Mouse (Mus musculus) cerebellum, adult 8-10 months (tissue): ENCODE measurements at regions not wholly inside any gene's neighbourhood (a gene's known extent, or its start where the extent isn't known, plus 50 kb on each side); places are given as distances from the start of the nearest gene placed in this dataset.

ENCODE experiments used
- DNase-seq: peaks from one replicate; pipeline ENCODE4 v3.0.0; 2022

DNA sequence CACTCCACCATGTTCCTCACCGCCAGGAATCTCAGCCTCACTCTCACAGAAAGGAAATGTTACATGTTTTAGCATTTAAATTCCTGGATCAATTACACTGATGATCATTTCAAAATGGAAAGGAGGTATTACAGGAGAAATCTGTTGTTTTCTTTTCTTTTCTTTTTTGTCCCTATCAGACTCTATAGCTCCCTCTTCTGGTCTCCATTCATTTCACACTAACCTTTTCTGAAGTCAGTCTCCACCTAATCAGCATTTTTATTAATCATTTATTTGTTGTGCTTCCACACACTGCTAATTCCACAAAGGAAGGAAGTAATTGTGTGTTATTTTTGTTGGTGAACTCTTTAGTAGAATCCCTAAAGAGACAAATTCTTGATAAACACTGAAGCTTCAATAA lies 130.5 kb upstream of the Car10 start:
- DNase-seq: no peak

DNA sequence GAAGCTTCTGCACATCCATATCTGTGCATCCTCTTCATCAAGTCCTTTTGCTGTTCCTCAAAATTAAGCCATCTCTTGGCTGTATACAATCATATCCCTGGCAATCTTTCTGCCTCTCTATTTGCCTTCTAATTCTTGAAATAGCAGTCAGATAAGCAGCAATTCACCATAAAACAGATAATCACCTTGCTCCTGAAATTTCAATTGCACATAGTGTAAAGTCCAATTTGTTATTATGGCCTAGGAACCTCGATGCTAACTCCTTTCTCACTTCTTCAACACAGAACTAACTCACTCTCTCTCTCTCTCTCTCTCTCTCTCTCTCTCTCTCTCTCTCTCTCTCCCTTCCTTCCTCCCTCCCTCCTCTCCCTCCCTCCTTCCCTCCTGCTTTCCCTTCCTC lies 98.2 kb upstream of the Car10 start:
- DNase-seq: no peak

DNA sequence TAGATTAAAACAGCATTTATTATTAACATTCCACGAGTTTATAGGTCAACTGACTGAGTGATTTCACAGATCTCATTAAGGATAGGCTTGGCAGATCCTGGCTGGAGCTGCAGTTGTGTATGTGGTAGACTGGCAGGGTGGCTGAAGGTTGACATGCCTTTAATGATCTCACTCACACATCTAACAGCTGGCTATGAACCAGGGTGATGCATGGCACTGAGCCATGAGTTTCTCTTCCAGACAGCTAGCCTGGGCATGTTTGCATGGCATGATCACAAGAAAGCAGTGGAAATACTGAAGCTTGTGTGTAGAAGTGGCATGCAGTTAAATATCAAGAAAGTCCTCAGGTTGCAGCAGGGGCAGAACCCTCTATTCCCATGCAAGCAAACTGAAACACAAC lies 91.8 kb upstream of the Car10 start:
- DNase-seq: no peak

DNA sequence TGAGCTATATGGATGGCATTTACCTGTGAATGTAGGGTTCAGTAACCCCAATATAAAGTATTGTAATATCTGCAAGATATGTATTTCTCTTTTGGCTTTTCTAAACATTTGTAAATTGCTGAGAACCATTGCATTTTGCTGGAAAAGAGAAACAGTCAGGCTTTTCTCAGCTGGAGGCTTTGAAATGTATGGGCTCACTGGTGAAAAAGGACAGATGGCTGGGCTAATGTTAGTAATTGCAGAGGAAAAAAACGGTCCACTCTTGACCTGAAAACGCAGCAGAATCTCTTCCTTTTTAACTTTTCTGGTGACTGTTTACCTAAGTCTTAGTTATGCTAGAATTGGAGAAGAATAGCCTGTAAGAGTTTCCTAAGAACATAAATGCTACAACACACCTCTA lies 71.8 kb upstream of the Car10 start:
- DNase-seq: peak; percentile 27

DNA sequence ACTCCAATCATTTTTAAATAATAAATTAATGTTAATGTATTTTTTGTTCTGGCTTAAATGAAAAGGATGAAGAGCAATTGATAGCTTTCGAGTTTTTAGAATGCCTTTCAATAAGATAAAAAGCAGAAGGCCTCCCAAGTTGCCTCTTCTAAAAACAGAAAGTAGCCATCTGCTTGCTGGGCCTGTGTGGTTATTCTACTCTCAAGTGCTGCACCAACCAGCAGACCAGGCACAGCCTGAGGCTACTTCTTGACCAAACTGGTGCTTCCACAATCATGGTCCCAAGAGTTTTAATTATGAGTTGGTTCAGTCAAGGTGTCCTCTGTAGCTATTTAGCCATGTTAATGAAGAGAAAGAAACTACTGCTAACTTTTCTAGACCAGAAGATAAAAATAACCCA lies 62.3 kb upstream of the Car10 start:
- DNase-seq: no peak

DNA sequence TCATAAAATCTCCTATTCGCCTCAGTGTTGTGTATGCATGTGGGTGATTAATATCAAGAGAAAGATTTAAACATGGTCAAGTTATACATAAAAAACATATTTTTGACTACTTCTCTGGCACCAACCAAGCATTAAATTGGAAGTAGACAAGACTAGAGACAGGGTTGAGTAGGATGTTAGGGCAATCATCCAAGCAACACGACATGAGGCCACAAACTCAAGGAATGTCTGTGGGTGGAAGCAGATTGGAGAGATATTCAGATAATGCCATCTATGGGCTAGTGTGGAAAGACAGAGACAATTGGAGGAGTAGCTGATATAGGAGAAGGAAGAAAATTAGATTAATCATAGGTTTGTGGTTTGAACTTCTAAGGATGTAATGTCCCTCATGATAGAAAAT lies 60.0 kb upstream of the Car10 start:
- no peak for DNase-seq

DNA sequence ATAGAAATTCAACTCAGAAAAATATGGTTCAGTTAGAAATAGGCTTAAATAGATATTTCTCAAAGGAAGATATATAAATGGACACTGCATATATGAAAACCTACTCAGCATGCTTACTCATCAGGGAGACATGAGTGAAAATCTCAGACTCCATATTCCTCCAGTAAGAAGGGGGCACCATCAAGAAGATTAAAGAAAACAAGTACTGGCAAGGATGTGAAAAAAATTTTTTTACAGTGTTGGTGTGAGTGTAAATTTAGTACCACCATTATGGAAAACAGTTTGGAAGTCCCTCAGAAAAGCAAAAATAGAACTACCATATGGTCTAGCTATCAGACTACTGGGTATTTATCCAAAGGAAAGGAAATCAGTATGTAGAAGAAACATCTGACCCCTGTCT lies 58.5 kb upstream of the Car10 start:
- no peak for DNase-seq

DNA sequence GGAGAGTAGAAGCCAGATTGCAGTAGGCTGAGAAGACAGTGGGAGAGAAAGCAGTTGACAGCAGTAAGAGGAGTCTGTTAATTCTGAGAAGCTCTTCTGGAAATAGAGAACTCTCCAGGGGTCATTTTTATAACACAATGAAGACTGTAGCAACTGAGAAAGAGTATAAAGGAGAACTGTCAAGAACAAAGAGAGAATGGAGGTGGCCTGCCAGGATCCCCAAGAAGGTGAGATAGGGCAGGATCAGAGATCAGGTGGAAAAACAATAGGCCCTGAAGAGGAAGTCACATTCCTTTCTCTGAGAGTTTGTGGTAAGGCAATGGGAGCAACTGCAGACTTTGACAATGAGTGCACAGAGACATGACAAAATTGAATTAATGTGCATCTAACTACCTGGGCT lies 57.0 kb upstream of the Car10 start:
- no peak for DNase-seq

DNA sequence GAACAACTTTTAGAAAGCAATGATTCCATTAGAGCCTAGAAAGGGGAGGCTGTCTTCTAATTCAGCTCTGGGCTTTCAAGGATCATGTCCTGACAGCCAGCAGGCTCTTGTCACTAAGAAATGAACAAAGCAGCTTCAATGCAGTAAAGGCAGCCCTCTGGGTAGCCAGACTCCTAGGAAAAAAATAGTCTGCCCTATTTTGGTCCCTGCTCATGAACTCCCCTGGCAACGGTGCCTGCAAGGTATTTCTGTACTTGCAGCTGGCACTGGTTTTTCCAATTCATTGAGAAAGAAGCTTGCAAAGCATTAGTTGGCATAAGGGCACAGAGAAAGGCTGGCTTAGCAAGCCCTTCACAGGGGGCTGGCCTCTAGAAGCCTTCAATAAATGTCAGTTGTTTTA lies 52.8 kb upstream of the Car10 start:
- no peak for DNase-seq
